Mouse (Mus musculus): ENCODE data around the gene Cib1. TPM values are rescaled to one million over a fixed set of nuclear protein-coding genes. Genes with fewer than 3 reads are reported as not detected.

Gene Cib1
- polyA plus RNA-seq, 1 experiment from 2014 or later = 65.6 TPM

GRCm38 (mm10) chr7:80218666-80219065 is 13.9 kb downstream of the Cib1 start:
- no peak overlapping the region for H3K9ac ChIP-seq (ENCODE audit: low read length)
- peaks cover 38% of the 10 kb centered on the region for H3K36me3 ChIP-seq (ENCODE audit: control insufficient read depth, insufficient read depth)
- H3K27me3 ChIP-seq (ENCODE audit: control insufficient read depth, insufficient read depth, low read length) = no peaks in the 10 kb centered on the region
- no peaks in the 10 kb centered on the region for H3K9me3 ChIP-seq (replicated peaks; ENCODE audit: control insufficient read depth, low read length)
- no peak overlapping the region for H3K27ac ChIP-seq (ENCODE audit: low read length)
- H3K4me2 ChIP-seq (ENCODE audit: low read depth, low read length) = no peak overlapping the region
- H3K4me1 ChIP-seq (ENCODE audit: control insufficient read depth, insufficient read depth, low read length) = peaks cover 7% of the 10 kb centered on the region
- WGBS = 87% methylated on average over 9 of the region's 9 CpGs
- H3K4me3 ChIP-seq (ENCODE audit: low read length) = no peak overlapping the region
- no peak for ATAC-seq (replicated peaks; ENCODE audit: extremely low read depth, insufficient read depth, low FRiP score)

- H3K27me3 ChIP-seq (ENCODE audit: control insufficient read depth, insufficient read depth, low read length) = no peaks in the 10 kb centered on the region
- H3K36me3 ChIP-seq (ENCODE audit: control insufficient read depth, insufficient read depth) = peaks cover 34% of the 10 kb centered on the region
- WGBS = 74% methylated on average over 8 of the region's 8 CpGs
- no peak for ATAC-seq (replicated peaks; ENCODE audit: extremely low read depth, insufficient read depth, low FRiP score)
- H3K27ac ChIP-seq (ENCODE audit: low read length) = no peak overlapping the region
- no peak overlapping the region for H3K4me3 ChIP-seq (ENCODE audit: low read length)
- no peak overlapping the region for H3K9ac ChIP-seq (ENCODE audit: low read length)
- no peaks in the 10 kb centered on the region for H3K9me3 ChIP-seq (replicated peaks; ENCODE audit: control insufficient read depth, low read length)
- no peak overlapping the region for H3K4me2 ChIP-seq (ENCODE audit: low read depth, low read length)
- peaks cover 10% of the 10 kb centered on the region for H3K4me1 ChIP-seq (ENCODE audit: control insufficient read depth, insufficient read depth, low read length)
Measured at GRCm38 (mm10) chr7:80216566-80216965, 16.0 kb downstream of the Cib1 start.

DNA sequence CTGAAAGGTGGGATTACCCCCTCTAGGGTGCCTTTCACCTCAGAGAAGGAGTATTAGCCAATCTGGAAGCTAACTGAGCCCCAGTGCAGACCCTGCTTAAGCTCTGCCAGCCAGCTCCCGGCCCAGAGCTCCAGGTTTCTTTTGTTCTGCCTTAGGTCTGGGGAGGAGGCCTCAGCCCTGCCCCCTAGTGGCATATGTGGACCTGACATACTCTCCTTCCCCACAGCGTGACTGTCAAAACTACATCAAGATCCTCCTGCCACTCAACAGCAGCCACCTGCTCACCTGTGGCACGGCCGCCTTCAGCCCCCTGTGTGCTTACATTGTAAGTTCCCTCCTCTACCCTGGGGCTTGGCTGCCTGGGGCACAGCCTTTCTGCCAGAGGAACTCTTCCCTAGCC is 17.2 kb downstream of the Cib1 start:
- peaks cover 28% of the 10 kb centered on the region for H3K36me3 ChIP-seq (ENCODE audit: control insufficient read depth, insufficient read depth)
- H3K9me3 ChIP-seq (replicated peaks; ENCODE audit: control insufficient read depth, low read length) = no peaks in the 10 kb centered on the region
- H3K4me1 ChIP-seq (ENCODE audit: control insufficient read depth, insufficient read depth, low read length) = peaks cover 15% of the 10 kb centered on the region
- H3K4me2 ChIP-seq (ENCODE audit: low read depth, low read length) = no peak overlapping the region
- ATAC-seq (replicated peaks; ENCODE audit: extremely low read depth, insufficient read depth, low FRiP score) = peak; percentile 79
- H3K4me3 ChIP-seq (ENCODE audit: low read length) = no peak overlapping the region
- WGBS = 24% methylated on average over 4 of the region's 4 CpGs
- no peak overlapping the region for H3K27ac ChIP-seq (ENCODE audit: low read length)
- H3K27me3 ChIP-seq (ENCODE audit: control insufficient read depth, insufficient read depth, low read length) = no peaks in the 10 kb centered on the region
- peak overlapping the region; percentile 44 for H3K9ac ChIP-seq (ENCODE audit: low read length)

DNA sequence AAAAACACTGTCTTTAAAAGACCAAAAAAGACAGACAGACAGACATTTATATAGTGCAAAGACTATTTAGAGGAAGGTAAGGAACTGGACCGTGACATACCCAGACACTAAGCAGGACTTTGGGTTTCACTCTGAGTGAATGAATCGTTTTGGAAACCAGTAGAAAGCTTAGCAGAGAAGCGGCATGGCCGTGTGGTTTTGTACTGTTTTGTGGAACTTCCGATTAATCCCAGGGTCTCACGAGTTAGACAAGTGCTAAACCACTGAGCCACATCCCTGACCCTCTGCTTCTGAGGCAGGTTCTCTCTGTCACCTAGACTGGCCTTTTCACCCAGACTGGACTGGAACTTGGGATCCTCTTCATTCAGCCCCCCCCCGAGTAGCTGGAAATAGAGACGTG is 18.2 kb downstream of the Cib1 start:
- Histone ChIP-seq H3K9me3 (replicated peaks; ENCODE audit: control insufficient read depth, low read length) (no peaks in the 10 kb centered on the region), H3K4me3 (ENCODE audit: low read length) (no peak overlapping the region), H3K4me1 (ENCODE audit: control insufficient read depth, insufficient read depth, low read length) (peaks cover 21% of the 10 kb centered on the region), H3K4me2 (ENCODE audit: low read depth, low read length) (no peak overlapping the region), H3K9ac (ENCODE audit: low read length) (no peak overlapping the region), H3K27ac (ENCODE audit: low read length) (no peak overlapping the region), H3K27me3 (ENCODE audit: control insufficient read depth, insufficient read depth, low read length) (no peaks in the 10 kb centered on the region), H3K36me3 (ENCODE audit: control insufficient read depth, insufficient read depth) (peaks cover 21% of the 10 kb centered on the region)
- 82% methylated on average over 8 of the region's 8 CpGs for WGBS
- no peak for ATAC-seq (replicated peaks; ENCODE audit: extremely low read depth, insufficient read depth, low FRiP score)

DNA sequence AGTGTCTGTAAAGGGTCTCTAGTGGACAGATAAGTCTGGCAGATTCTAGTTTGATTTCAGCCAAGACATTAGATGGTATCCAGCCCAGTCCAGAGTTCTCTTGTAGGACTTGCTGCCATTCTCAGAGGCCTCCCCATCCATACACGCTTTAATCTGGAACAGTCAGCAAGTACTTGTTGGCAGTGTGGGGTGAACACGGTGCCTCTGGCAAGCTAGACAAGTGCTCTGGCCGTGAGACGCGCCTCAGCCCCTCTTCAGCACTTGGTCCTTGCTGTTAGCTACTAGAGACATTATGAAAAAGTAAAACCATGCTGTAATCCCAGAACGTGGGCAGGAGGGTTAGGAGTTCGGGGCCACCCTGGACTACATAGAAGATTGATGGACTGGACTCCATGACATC is 19.0 kb downstream of the Cib1 start:
- Histone ChIP-seq H3K27ac (ENCODE audit: low read length) (no peak overlapping the region), H3K4me3 (ENCODE audit: low read length) (no peak overlapping the region), H3K27me3 (ENCODE audit: control insufficient read depth, insufficient read depth, low read length) (no peaks in the 10 kb centered on the region), H3K4me1 (ENCODE audit: control insufficient read depth, insufficient read depth, low read length) (peaks cover 30% of the 10 kb centered on the region), H3K36me3 (ENCODE audit: control insufficient read depth, insufficient read depth) (peaks cover 13% of the 10 kb centered on the region), H3K4me2 (ENCODE audit: low read depth, low read length) (no peak overlapping the region), H3K9me3 (replicated peaks; ENCODE audit: control insufficient read depth, low read length) (no peaks in the 10 kb centered on the region), H3K9ac (ENCODE audit: low read length) (no peak overlapping the region)
- 63% methylated on average over 7 of the region's 7 CpGs for WGBS
- ATAC-seq (replicated peaks; ENCODE audit: extremely low read depth, insufficient read depth, low FRiP score) = no peak

- no peaks in the 10 kb centered on the region for H3K9me3 ChIP-seq (replicated peaks; ENCODE audit: control insufficient read depth, low read length)
- no peak overlapping the region for H3K27ac ChIP-seq (ENCODE audit: low read length)
- 0 out of 2 replicates have a peak, but pooled peaks cover 6% of the 10 kb centered on the region for H3K36me3 ChIP-seq (ENCODE audit: control insufficient read depth, insufficient read depth)
- H3K4me2 ChIP-seq (ENCODE audit: low read depth, low read length) = no peak overlapping the region
- WGBS = 87% methylated on average over 4 of the region's 4 CpGs
- ATAC-seq (replicated peaks; ENCODE audit: extremely low read depth, insufficient read depth, low FRiP score) = no peak
- H3K4me3 ChIP-seq (ENCODE audit: low read length) = no peak overlapping the region
- H3K4me1 ChIP-seq (ENCODE audit: control insufficient read depth, insufficient read depth, low read length) = peaks cover 56% of the 10 kb centered on the region
- no peak overlapping the region for H3K9ac ChIP-seq (ENCODE audit: low read length)
- no peaks in the 10 kb centered on the region for H3K27me3 ChIP-seq (ENCODE audit: control insufficient read depth, insufficient read depth, low read length)
Measured at GRCm38 (mm10) chr7:80210982-80211381, 21.6 kb downstream of the Cib1 start.

DNA sequence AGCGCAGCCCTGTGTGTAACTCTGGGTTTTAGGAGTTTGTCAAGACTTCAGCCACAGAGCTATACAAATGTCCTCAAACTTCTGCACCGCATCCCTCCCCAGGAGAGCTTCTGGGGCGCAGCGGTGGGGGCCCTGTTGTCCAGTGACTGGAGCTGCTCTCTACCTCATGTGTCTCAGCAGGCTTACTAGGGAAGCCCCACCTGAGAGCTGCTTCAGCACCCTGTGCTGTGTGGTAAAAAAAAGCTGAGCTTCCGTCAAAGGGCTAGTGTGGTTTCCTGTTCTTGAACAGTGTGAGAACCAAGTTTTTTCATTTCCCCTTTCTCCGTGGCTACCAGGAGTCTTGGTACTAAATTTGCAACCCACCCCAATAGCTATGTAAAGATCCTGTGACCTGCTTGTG is 22.9 kb downstream of the Cib1 start:
- no peaks in the 10 kb centered on the region for H3K27me3 ChIP-seq (ENCODE audit: control insufficient read depth, insufficient read depth, low read length)
- H3K27ac ChIP-seq (ENCODE audit: low read length) = peak overlapping the region; percentile 85
- ATAC-seq (replicated peaks; ENCODE audit: extremely low read depth, insufficient read depth, low FRiP score) = no peak
- H3K4me3 ChIP-seq (ENCODE audit: low read length) = no peak overlapping the region
- 0 out of 2 replicates have a peak, but pooled peaks cover 3% of the 10 kb centered on the region for H3K36me3 ChIP-seq (ENCODE audit: control insufficient read depth, insufficient read depth)
- 70% methylated on average over 6 of the region's 6 CpGs for whole genome bisulfite sequencing
- H3K9me3 ChIP-seq (replicated peaks; ENCODE audit: control insufficient read depth, low read length) = no peaks in the 10 kb centered on the region
- H3K4me1 ChIP-seq (ENCODE audit: control insufficient read depth, insufficient read depth, low read length) = peaks cover 56% of the 10 kb centered on the region
- no peak overlapping the region for H3K9ac ChIP-seq (ENCODE audit: low read length)
- H3K4me2 ChIP-seq (ENCODE audit: low read depth, low read length) = peak overlapping the region; percentile 40; the same call in 1 of the 2 replicates

GRCm38 (mm10) chr7:80208738-80209430 is 23.7 kb downstream of the Cib1 start:
- ATAC-seq (replicated peaks; ENCODE audit: extremely low read depth, insufficient read depth, low FRiP score) = peak; percentile 56
- peak overlapping the region; percentile 85 for H3K27ac ChIP-seq (ENCODE audit: low read length)
- peak overlapping the region; percentile 53 for H3K9ac ChIP-seq (ENCODE audit: low read length)
- 16% methylated on average over 10 of the region's 10 CpGs for WGBS
- H3K27me3 ChIP-seq (ENCODE audit: control insufficient read depth, insufficient read depth, low read length) = no peaks in the 10 kb centered on the region
- H3K9me3 ChIP-seq (replicated peaks; ENCODE audit: control insufficient read depth, low read length) = no peaks in the 10 kb centered on the region
- peak overlapping the region; percentile 40 for H3K4me2 ChIP-seq (ENCODE audit: low read depth, low read length)
- H3K4me3 ChIP-seq (ENCODE audit: low read length) = peak overlapping the region; percentile 13; the same call in 1 of the 2 replicates
- H3K4me1 ChIP-seq (ENCODE audit: control insufficient read depth, insufficient read depth, low read length) = peaks cover 56% of the 10 kb centered on the region
- H3K36me3 ChIP-seq (ENCODE audit: control insufficient read depth, insufficient read depth) = no peaks in the 10 kb centered on the region

DNA sequence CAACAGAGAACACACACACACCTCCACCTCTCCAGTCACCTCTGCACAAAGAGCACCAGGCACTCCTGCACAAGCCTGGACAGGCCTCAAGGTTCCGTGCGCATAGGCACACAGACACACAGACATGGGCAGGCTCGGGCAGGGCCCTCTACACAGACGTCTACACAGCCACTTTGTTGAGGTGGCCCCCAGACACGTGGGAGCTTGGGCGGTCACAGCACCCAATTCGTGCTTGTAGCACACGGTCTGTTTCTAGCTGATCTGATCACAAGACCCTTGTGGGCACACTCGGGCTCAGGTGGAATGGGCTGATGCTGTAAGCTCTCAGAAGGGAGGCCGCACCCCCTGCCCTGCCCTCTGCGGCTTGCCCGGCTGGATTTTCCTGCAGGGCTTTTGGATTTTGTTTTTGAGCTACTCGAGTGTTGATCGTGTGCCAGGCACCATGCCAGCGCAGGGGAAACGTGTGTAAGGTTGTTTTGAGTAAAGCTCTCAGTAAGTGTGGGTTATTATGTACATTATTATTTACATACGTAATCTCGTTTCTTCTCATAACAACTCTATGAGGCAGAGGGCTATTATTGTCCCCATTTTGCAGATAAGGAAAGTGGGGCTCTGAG is 24.5 kb downstream of the Cib1 start:
- Histone ChIP-seq H3K36me3 (ENCODE audit: control insufficient read depth, insufficient read depth) (no peaks in the 10 kb centered on the region), H3K4me1 (ENCODE audit: control insufficient read depth, insufficient read depth, low read length) (peaks cover 59% of the 10 kb centered on the region), H3K4me3 (ENCODE audit: low read length) (peak overlapping the region; percentile 13; the same call in 1 of the 2 replicates), H3K9me3 (replicated peaks; ENCODE audit: control insufficient read depth, low read length) (no peaks in the 10 kb centered on the region), H3K4me2 (ENCODE audit: low read depth, low read length) (peak overlapping the region; percentile 40), H3K9ac (ENCODE audit: low read length) (peak overlapping the region; percentile 55), H3K27me3 (ENCODE audit: control insufficient read depth, insufficient read depth, low read length) (no peaks in the 10 kb centered on the region), H3K27ac (ENCODE audit: low read length) (peak overlapping the region; percentile 85)
- 44% methylated on average over 18 of the region's 18 CpGs for whole genome bisulfite sequencing
- peak; percentile 12 for ATAC-seq (replicated peaks; ENCODE audit: extremely low read depth, insufficient read depth, low FRiP score)
